Mouse (Mus musculus) CH12.LX (cell line): ENCODE results near the gene Mrgprf.

Experiments
- CTCF ChIP-seq, 2 experiments: IDR thresholded peaks in 1 of 2; conservative IDR thresholded peaks in 1 of 2; 2 replicates each; pipeline ENCODE4 v1.5.1; 2011 to 2012; ENCODE audit warnings: low read depth in 2 of 2, low read length in 2 of 2, improper control_type of control experiment in 1 of 2, inconsistent platforms in 1 of 2, mild to moderate bottlenecking in 1 of 2, moderate library complexity in 1 of 2
- E2F4 ChIP-seq: IDR thresholded peaks from 2 replicates; pipeline ENCODE4 v1.6.1; 2011; ENCODE audit warnings: low read depth, low read length, improper control_type of control experiment; ENCODE audit not compliant: insufficient replicate concordance
- GABPA ChIP-seq: IDR thresholded peaks from 2 replicates; pipeline ENCODE4 v1.6.1; 2012; ENCODE audit warnings: low read depth, low read length, improper control_type of control experiment, inconsistent platforms; ENCODE audit not compliant: insufficient replicate concordance
- MAZ ChIP-seq: IDR thresholded peaks from 2 replicates; pipeline ENCODE4 v1.6.1; 2012; ENCODE audit warnings: low read depth, mild to moderate bottlenecking, inconsistent platforms, low read length, improper control_type of control experiment, moderate library complexity
- MXI1 ChIP-seq: IDR thresholded peaks from 2 replicates; pipeline ENCODE4 v1.6.1; 2011; ENCODE audit warnings: mild to moderate bottlenecking, low read depth, low read length, improper control_type of control experiment
- POLR2A ChIP-seq: IDR thresholded peaks from 2 replicates; pipeline ENCODE4 v1.6.1; 2011; ENCODE audit warnings: low read depth, mild to moderate bottlenecking, improper control_type of control experiment, low read length
- SIN3A ChIP-seq: IDR thresholded peaks from 2 replicates; pipeline ENCODE4 v1.6.1; 2012; ENCODE audit warnings: low read length, improper control_type of control experiment, inconsistent platforms
- TBP ChIP-seq: conservative IDR thresholded peaks from 2 replicates; pipeline ENCODE4 v1.6.1; 2011; ENCODE audit warnings: low read depth, low read length, improper control_type of control experiment
- USF1 ChIP-seq: IDR thresholded peaks from 2 replicates; pipeline ENCODE4 v1.6.1; 2014; ENCODE audit warnings: low read depth, mild to moderate bottlenecking, inconsistent platforms, low read length, improper control_type of control experiment
- ZC3H11A ChIP-seq: IDR thresholded peaks from 2 replicates; pipeline ENCODE4 v1.6.1; 2012; ENCODE audit warnings: low read depth, mild to moderate bottlenecking, inconsistent platforms, low read length, improper control_type of control experiment

DNA sequence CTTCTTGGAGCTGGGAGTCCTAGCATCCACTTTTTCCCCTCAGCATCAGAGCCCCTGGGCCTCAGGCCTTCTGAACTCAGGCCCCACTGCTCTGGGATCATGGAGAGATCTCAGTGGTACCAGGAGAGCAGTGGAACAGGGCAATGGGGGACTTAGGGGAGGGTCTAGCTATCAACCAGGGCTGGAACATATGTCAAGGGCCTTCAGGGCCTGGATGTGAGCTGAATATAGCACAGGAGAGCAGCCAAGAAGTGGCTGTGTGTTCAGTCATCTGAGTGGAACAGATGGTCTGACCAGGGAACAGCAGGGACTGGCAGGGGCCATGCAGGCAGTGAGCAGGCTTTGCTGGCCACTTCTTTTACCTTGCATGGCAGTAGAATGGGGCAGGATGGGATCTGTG is 34.6 kb downstream of the Mrgprf start:
- TF ChIP-seq CTCF (conservative IDR thresholded peaks at IDR 0.05 in 1 of 2, IDR thresholded peaks at IDR 0.05 in 1 of 2; ENCODE audit: low read depth in 2 of 2, low read length in 2 of 2) = no peak
- TF ChIP-seq POLR2A = no peak
- TF ChIP-seq TBP = no peak
- no peak for TF ChIP-seq GABPA
- no peak for TF ChIP-seq ZC3H11A
- no peak for TF ChIP-seq USF1
- TF ChIP-seq MXI1 = no peak
- TF ChIP-seq MAZ = no peak
- no peak for TF ChIP-seq E2F4
- TF ChIP-seq SIN3A = no peak
